In genomic region chrX:14884612-14885011, GRCm38 (mm10) we compare ENCODE assay signal across 11 mouse cellular contexts.
DNase-seq lines count a peak whose midpoint lies in the region; ATAC-seq lines count a peak whose summit lies in the region.
"Had no signal": no experiment of that assay in that cellular context is flagged by ENCODE, and none has a peak within 500 bp of the region (broad histone marks: within the 10 kb centered on the region; RNA-seq: fewer than 3 reads in every experiment).

No protein-coding gene starts in this region.

- H3K9ac ChIP-seq in hindbrain, embryonic 16.5 days (ENCODE audit: low read depth, low read length), result no peak overlapping the region
- no peak overlapping the region for H3K9ac ChIP-seq in hindbrain, embryonic 14.5 days
- H3K9ac ChIP-seq in midbrain, embryonic 11.5 days (ENCODE audit: low read length), result no peak overlapping the region

- DNase-seq in hindbrain, embryonic 14.5 days (ENCODE audit: low spot score), result no peak
- DNase-seq in cerebellum, postnatal 14 days, result peak; percentile 71 to 74
- peak; percentile 65 for DNase-seq in layer of hippocampus, adult 9-11 months
- DNase-seq in right cerebral cortex, postnatal 25 days, result peak; percentile 10
- no peak for DNase-seq in ovary, postnatal 36 days (ENCODE audit: low spot score)
- DNase-seq in adrenal gland, postnatal 14 days, result no peak
- DNase-seq in midbrain, embryonic 11.5 days (ENCODE audit: low spot score, missing footprints), result no peak

- no peak overlapping the region for H3K27ac ChIP-seq in hindbrain, embryonic 16.5 days (ENCODE audit: low read depth, low read length)
- H3K27ac ChIP-seq in hindbrain, embryonic 14.5 days, result no peak overlapping the region
- H3K27ac ChIP-seq in midbrain, embryonic 11.5 days (ENCODE audit: low read depth, low read length), result no peak overlapping the region
- H3K27ac ChIP-seq: embryonic facial prominence, embryonic 10.5 days had no signal

- ATAC-seq in hindbrain, embryonic 16.5 days, result peak; percentile 60; the same call in 1 of the 2 replicates
- no peak for ATAC-seq in hindbrain, embryonic 14.5 days (ENCODE audit: low FRiP score)
- ATAC-seq in midbrain, embryonic 11.5 days (ENCODE audit: low FRiP score), result no peak
- ATAC-seq: intestine, embryonic 16.5 days; Patski had no signal

- H3K36me3 ChIP-seq in hindbrain, embryonic 16.5 days (ENCODE audit: control insufficient read depth, insufficient read depth, low read length), result no peaks in the 10 kb centered on the region
- H3K36me3 ChIP-seq in hindbrain, embryonic 14.5 days (replicated peaks; ENCODE audit: control insufficient read depth, insufficient read depth), result no peaks in the 10 kb centered on the region
- no peaks in the 10 kb centered on the region for H3K36me3 ChIP-seq in midbrain, embryonic 11.5 days (ENCODE audit: control insufficient read depth, insufficient read depth, low read length)
- H3K36me3 ChIP-seq: embryonic facial prominence, embryonic 10.5 days had no signal

- WGBS in hindbrain, embryonic 16.5 days, result 62% methylated on average over 3 of the region's 3 CpGs
- WGBS in hindbrain, embryonic 14.5 days, result 76% methylated on average over 3 of the region's 3 CpGs
- WGBS in midbrain, embryonic 11.5 days, result 83% methylated on average over 3 of the region's 3 CpGs

- no peaks in the 10 kb centered on the region for H3K27me3 ChIP-seq in hindbrain, embryonic 16.5 days (replicated peaks; ENCODE audit: control insufficient read depth, insufficient read depth, low read length)
- H3K27me3 ChIP-seq in hindbrain, embryonic 14.5 days (ENCODE audit: control insufficient read depth, insufficient read depth, low read length), result no peaks in the 10 kb centered on the region
- no peaks in the 10 kb centered on the region for H3K27me3 ChIP-seq in midbrain, embryonic 11.5 days (ENCODE audit: control insufficient read depth, insufficient read depth, low read length)

- no peak overlapping the region for H3K4me2 ChIP-seq in hindbrain, embryonic 16.5 days (ENCODE audit: low read length)
- no peak overlapping the region for H3K4me2 ChIP-seq in hindbrain, embryonic 14.5 days (replicated peaks)
- H3K4me2 ChIP-seq in midbrain, embryonic 11.5 days, result no peak overlapping the region

- no peaks in the 10 kb centered on the region for H3K4me1 ChIP-seq in hindbrain, embryonic 16.5 days (ENCODE audit: control insufficient read depth, insufficient read depth, low read depth, low read length)
- no peaks in the 10 kb centered on the region for H3K4me1 ChIP-seq in hindbrain, embryonic 14.5 days (replicated peaks; ENCODE audit: control insufficient read depth, insufficient read depth, low read length)
- no peaks in the 10 kb centered on the region for H3K4me1 ChIP-seq in midbrain, embryonic 11.5 days (ENCODE audit: control insufficient read depth, insufficient read depth, low read length)
- H3K4me1 ChIP-seq: embryonic facial prominence, embryonic 10.5 days had no signal

- H3K9me3 ChIP-seq in hindbrain, embryonic 16.5 days (ENCODE audit: control insufficient read depth, low read length), result no peaks in the 10 kb centered on the region
- no peaks in the 10 kb centered on the region for H3K9me3 ChIP-seq in hindbrain, embryonic 14.5 days (ENCODE audit: control insufficient read depth, low read length)
- H3K9me3 ChIP-seq in midbrain, embryonic 11.5 days (ENCODE audit: control insufficient read depth, low read length), result no peaks in the 10 kb centered on the region
- H3K9me3 ChIP-seq: embryonic facial prominence, embryonic 10.5 days had no signal

- no peak overlapping the region for H3K4me3 ChIP-seq in hindbrain, embryonic 16.5 days (ENCODE audit: low read length)
- H3K4me3 ChIP-seq in hindbrain, embryonic 14.5 days (replicated peaks; ENCODE audit: low read length), result no peak overlapping the region
- no peak overlapping the region for H3K4me3 ChIP-seq in midbrain, embryonic 11.5 days (ENCODE audit: low read depth, low read length)
- H3K4me3 ChIP-seq: embryonic facial prominence, embryonic 10.5 days had no signal

Comparison
In these comparisons a context has a peak if more than half of its experiments do, and no peak if none do; other contexts are left out.
1. DNase-seq: peak in cerebellum, postnatal 14 days (2 of 2), layer of hippocampus, adult 9-11 months (single experiment) and right cerebral cortex, postnatal 25 days (single experiment); none in hindbrain, embryonic 14.5 days (single experiment), ovary, postnatal 36 days (single experiment), adrenal gland, postnatal 14 days (single experiment) and midbrain, embryonic 11.5 days (single experiment).